Mouse (Mus musculus) ovary, postnatal 10 days (tissue): ENCODE measurements around the gene Hist1h2ae.
"Not testable (repeated sequence)": the region's sequence is repeated elsewhere in the genome, so short reads cannot be mapped to it uniquely, and the experiment has no call there.

Experiments used
- DNase-seq: peaks from one replicate; pipeline ENCODE4 v3.0.0; 2022; ENCODE audit warnings: low spot score

Hist1h2ae gene

DNA sequence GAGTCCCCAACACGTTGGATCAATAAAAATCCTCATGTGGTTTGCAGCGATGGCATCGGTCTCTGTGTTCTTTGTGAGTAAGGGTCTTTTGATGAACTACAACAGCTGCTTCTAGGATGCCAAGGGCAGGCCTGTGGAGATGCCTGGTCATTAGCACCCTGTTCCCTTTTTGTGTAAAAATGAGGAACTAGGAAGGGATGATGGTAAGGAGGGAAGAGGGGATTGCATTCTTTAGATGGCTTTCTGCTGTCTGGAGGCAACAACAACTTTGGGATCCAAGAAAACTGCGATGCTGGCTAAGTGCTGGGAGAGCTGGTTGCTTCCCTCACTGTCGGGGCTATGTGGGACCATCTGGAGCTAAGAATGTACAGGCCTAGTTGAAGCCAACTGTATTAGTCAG is 32.8 kb downstream of the Hist1h2ae start:
- DNase-seq: no peak

DNA sequence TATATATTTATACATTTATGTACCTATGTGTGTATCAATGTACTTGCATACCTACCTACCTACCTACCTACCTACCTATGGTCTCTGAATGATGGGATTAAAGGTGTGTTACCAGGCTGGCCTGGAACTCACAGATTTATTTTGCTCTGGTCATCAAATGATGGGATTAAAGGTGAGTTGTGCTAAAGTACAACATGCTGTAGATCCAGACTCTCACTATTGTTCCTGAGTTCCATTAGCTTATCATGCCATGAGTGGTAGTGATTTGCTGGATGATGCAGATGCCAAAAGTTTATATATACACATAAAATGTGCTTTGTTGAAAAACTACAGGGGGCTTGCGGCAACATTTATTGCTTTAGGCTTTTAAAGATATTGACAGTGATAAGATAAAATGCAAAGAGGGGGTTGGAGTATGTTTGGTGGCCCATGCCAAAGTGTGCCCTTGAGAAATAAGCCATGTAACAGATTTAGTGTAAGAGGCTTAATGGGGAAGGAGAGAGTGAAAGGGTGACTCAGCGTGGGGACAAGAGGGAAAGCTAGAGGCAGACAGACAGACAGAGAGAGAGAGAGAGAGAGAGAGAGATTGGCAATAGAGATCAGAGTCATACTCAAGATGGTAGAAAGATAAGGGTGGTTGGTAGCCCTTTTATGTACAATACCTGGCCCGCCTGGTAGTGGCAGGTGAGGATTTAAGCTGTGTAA is 33.9 kb downstream of the Hist1h2ae start:
- no peak for DNase-seq

DNA sequence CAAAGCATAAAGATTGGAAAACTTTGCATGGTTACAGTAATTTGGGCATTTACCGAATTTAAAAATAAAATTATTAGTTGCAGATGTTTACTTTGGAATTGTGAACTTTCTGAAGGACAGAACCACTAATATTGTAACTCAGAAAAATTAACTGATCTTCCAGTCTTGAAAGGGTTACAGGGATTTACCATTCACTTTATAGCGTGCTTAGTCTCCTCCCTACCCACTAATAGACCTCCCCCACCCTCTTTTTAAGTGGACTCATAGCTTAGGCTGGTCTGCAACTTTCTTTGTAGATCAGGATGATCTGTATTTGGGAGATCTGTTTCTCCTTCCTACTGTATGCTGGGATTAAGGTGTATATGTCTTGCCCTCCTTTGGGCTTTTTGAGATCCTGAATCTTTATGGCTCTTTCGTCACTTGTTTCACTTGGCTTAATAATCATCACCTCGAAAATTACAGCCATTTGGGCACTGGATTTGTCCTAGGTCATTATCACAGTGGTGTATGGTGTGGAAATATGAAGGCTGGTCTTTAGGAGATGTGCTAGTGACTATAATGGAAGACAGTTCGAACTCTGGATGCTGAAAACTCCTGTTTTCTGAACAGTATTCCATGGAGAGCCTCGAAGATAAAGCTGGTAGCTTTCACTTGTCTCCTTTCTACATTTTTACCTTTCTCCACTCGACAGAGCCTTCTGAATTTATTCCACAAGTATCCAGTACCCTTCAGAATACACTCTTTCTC is 34.8 kb downstream of the Hist1h2ae start:
- DNase-seq: no peak

DNA sequence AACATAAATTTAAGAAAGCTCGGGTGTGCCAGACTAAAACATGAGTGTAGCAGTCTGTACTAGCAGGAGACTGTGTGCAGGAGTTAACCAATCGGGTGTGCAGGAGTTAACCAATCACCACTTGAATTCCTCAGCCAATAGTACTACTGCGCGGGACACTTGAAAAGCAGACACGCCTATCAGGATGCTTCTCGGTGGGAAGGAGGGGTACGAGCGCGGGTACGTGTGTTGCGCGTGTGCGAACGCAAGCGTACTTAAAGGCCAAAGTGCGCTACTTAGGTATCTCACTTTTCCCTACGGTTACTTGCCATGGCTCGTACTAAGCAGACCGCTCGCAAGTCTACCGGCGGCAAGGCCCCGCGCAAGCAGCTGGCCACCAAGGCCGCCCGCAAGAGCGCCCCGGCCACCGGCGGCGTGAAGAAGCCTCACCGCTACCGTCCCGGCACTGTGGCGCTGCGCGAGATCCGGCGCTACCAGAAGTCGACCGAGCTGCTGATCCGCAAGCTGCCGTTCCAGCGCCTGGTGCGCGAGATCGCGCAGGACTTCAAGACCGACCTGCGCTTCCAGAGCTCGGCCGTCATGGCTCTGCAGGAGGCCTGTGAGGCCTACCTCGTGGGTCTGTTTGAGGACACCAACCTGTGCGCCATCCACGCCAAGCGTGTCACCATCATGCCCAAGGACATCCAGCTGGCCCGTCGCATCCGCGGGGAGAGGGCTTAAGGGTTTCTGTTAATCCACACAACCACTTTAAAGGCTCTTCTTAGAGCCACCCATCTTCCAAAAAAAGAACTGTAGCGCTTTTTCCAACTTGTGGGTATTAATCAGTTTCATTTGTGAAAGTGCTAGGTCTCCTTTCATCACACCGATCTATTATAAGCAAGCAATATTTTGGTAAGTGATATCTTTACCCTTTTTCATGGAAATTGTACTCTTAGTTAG is 35.6 kb downstream of the Hist1h2ae start, which contains the start of gene Hist1h3g:
Gene Hist1h3g (plus strand): TSS at position 286 of the 939 bp plus-strand sequence.
- not testable (repeated sequence) for DNase-seq

DNA sequence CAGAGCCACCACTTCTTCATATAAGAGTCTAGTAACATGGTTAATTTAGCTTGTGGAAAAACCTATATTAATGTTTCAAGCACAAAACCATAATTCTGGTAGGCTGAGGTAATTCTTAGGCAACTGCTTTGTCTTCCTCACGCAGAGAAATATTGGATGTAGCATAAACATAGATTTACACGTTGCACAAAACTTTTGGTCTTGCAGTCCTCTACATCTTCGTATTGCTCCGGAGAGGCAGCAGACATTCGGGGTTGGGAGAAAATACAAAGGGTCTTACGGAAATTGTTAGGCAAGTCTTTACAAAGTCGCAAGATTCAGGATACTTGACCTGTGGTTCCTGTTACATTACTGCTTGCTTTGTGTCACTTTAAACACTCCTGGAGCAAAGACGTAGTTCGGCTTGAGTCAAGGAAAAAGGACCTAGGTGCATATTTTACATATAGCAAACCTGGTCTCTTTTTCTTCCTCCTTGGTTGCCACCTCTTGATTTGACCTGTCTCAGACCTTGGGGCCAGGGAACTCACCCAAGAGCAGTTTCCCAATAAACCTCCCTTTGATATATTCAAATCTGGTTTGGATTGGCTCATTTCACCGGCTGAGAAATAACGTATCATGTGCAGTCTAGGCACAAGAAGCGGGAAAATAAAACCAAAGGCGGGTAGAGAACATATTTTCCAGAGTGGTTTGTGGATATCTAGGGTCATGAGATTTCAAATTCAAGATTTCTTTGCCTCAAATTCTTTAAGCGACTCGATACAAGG is 36.5 kb downstream of the Hist1h2ae start:
- no peak for DNase-seq

DNA sequence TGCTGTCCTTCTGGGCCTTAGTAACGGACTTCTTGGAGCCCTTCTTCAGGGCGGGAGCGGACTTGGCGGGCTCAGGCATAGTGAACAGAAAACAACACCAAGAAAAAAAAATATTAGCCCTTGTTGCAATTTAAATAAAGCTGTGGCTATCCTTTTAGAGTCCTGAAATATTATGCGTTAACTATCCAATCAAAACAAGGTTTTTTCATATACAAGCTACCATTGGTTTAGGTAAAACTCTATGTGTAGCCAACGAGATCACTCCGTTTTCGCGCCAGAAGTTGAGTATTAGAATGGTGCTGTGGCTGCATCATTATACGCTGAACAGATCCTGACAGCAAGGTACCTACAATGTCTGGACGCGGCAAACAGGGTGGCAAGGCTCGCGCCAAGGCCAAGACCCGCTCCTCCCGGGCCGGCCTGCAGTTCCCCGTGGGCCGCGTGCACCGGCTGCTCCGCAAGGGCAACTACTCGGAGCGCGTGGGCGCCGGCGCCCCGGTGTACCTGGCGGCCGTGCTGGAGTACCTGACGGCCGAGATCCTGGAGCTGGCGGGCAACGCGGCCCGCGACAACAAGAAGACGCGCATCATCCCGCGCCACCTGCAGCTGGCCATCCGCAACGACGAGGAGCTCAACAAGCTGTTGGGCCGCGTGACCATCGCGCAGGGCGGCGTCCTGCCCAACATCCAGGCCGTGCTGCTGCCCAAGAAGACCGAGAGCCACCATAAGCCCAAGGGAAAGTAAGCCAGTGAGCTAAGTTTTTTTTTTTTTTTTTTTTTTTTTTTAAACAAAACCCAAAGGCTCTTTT is 37.3 kb downstream of the Hist1h2ae start, which contains the start of gene Hist1h2af:
Gene Hist1h2af (plus strand): TSS at position 347 of the 808 bp plus-strand sequence.
- DNase-seq: not testable (repeated sequence)

DNA sequence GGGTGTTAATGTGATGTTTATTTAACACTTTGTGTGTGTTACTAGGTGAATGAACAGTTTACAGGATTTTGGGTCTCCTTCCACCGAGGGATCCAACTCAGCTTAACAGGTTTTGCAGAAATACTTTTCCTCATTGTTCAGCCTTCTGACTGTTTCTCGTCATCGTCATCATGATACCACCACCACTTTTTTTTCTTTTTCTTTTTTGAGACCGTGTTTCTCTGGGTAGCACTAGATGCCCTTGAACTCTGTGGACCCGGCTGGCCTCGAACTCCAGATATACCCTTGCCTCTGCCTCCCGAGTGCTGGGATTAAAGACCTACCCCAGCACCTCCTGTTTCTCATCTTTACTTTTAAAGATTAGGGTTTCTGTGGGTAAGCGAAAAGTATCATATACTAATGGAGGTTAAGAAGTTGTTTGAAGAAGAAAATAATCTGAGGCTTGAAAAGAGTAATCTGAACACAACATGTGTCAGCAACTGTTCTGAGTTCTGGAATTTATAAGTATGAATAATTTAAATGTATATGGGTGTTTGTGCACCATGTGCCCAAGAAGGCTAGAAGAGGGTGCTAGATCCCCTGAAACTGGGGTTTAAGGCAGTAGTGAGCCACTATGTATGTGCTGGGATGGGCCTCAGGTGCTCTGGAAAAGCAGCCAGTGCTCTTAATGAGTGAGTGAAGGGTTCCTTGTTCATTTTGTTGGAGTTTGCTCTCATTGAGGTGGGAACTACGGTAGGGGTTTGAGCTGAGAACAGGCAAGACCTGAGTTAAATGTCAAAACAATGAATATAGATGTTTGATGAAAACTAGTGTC is 38.6 kb downstream of the Hist1h2ae start:
- DNase-seq: no peak

DNA sequence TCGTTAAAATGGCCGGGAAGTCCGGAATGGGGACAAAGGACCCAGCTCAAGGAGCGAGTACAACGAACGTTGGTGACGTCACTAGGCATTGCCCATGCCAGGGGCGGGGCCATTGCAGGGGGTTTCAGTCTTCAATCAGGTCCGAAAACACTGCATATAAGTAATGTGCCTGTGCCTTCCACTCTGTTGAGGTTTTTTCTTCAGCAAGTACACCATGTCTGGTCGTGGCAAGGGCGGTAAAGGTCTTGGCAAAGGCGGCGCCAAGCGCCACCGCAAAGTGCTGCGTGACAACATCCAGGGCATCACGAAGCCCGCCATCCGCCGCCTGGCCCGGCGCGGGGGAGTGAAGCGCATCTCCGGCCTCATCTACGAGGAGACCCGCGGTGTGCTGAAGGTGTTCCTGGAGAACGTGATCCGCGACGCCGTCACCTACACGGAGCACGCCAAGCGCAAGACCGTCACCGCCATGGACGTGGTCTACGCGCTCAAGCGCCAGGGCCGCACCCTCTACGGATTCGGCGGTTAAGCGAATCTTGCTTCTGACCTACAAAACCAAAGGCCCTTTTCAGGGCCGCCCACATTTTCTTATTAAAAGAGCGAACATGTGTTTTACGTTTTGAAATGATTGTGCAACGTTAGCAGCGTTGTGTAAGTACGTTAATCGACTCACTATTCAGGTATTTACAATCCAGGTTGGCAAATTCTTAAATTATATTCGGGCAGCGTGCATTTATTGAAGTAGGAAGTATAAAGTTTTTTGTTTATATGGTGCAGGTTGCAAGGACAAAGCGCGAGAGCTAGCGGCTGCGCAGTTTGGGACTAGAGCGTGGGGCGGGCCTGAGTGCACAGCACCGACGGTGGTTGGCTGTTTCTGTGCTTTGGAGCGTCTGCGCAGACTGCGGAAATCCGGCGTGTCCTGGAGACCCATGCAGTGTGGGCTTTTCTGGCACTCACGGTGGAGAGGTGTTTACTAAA is 39.8 kb downstream of the Hist1h2ae start, which contains the start of gene Hist1h4h:
Gene Hist1h4h (plus strand): TSS at position 150 of the 975 bp plus-strand sequence.
- DNase-seq: peak; percentile 93

DNA sequence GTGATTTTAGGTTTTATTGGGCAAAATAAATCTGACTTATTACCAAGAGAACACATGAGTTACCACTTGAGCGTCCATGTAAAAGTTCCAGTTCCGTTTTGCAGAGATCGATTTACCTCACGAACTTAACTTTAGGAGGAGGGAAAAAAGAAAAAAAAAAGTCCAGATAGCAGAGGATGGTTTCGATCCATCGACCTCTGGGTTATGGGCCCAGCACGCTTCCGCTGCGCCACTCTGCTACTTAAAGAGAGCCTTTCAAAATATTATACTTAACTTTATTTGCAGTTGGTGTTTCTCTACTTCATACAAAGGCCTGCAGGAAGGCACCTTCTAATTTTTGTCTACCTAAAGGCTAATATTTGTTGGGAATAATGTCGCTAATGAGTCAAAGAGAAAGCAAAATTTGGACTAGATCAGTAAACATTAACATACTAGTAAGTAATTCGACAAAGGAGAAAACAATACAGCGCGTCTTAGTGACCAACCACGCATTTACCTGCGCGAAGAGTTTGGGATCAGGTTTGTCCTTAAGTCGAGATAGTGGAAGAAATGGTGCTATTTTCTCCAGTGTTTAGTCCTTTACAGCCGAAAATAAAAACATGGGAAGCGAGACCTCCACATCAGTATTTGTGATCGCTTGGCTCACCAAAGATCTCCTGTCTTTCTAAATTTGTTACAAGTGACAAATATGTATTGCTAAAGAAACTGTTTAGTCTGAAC is 40.7 kb downstream of the Hist1h2ae start:
- DNase-seq: no peak

DNA sequence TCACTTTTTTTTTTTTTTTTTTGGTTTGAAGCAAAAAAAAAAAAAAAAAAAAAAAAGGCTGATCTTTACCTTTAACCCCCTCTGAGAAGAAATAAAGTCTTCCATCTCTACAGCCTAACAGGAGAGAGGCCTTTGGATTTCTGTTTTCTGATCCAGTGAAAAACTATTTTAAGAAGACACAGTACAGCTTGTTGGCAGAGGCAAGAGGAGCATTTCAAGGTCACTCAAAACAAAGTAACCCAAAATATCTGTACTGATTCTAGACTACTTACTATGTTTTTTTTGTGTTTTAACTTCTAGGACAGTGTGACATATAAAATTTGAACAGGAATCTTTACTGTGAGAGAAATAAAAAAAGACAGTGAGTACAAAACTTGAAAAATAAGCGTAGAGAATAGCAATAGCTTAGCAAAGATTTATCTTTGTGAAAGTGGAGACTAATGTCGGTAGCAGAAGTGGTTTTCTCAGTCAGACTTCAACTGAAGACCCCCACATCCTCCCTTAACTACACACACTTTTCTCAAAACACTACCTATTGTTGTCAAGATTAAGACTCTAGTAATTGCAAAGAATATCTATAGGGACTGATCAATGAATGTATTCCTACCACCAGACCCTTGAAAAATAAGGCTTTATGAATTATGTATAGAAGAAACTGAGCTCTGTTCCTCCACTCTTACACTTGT is 41.4 kb downstream of the Hist1h2ae start:
- no peak for DNase-seq

DNA sequence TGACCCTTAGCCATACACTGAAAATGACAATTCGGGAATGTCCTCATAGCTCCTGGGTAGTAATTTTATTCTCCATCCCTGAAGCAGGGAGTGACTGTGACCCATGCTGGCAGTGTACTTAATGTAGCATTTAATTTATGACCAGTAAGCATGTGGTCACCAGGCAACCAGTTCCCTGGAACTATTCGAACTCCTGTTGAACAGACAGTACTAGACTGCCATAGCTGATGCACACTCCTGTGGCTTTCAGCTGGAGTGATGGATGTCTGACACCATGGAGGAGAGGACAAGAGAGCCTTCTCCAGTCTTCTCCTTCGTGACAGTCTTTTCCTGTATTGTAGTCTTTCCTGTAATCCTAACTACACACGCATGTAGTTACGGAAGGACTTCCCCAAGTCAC is 42.0 kb downstream of the Hist1h2ae start:
- no peak for DNase-seq

DNA sequence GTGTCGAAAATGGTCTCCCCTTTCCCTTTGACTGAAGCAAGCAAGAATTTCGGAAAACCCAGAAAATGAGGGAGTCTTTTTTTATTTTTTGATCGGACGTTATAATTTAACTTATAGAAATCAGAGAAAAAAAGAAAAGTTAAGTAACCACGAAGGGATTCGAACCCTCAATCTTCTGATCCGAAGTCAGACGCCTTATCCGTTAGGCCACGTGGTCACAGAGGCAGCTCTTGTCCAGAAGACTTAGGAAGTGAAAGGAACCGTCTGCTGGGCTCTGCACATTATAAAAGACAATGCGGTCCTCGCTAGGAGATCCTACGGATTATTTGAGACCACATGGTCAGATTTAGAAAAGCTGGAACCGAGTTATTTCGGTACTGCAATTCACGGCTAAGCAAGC is 44.7 kb downstream of the Hist1h2ae start:
- DNase-seq: peak; percentile 94

DNA sequence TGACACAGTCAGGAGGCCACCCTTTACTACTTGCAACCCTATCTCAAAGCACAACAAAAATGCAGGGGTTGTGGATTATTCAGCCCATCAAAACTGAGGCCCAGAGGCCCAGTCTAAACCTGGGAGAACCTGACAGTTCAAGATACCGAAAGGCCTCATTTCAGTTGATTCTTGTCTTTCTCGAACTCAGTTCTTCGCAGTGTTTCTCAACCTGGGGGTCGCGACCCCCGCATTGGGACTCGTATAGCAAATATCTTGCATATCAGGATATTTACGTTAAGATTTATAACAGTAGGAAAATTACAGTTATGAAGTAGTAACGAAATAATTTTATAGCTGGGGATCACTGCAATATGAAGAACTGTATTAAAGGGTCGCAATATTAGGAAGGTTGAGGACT is 45.1 kb downstream of the Hist1h2ae start:
- no peak for DNase-seq

DNA sequence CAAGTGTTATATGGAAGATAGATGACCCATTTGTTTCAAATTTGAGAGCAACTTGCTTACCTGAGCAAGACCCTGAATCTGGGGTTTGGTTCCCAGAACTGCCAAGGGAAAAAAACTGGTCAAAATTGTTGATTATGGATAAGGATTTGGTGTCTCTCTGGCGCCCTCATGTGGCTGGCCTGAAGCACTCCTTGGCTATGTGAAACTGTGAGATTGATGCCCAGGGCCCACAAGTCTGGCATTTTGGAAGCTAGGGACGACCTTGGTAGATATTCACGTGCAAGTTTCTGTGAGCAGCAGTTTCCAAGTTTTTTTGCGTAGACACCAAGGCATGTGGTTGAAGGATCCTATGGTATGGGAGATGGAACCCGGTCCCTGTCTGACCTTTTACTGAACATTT is 46.4 kb downstream of the Hist1h2ae start:
- DNase-seq: no peak

DNA sequence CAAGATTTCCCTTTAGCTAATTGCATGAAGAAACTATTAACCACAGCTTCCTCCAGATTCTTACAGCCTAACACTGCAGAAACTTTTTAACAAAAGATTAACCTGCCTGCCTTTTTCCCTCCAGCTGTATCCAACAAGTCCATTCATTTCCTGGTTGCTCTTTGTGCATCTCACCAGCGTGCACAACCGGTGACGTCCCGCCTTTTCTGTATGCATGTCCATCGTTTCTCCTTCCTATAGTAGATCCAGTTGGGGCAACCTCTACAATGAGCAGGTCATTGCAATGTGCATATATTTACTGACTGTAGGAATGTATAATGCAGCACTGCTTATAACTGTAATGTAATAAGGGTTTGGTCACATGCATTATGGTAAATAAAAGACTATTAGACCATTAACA is 47.0 kb downstream of the Hist1h2ae start:
- DNase-seq: no peak

DNA sequence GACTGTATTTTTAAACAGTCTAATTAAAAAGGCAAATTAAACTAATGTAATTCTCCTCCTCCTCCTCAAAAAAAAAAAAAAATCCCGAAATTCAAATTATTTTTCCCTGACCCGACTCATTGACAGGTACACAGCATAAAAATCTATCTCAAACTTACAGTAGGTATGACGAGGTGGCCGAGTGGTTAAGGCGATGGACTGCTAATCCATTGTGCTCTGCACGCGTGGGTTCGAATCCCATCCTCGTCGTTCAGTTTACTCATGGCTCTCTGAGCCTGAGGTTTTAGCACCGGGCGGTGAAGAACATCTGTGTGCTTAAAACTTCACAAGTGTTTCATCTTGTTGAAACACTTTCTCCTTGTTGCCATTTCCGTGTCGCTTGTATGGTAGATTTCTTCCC is 49.3 kb downstream of the Hist1h2ae start:
- no peak for DNase-seq
